Mouse (Mus musculus) lung, adult 2 months (tissue): ENCODE results near the gene Chid1.

Source experiments
- CTCF ChIP-seq: fragments of 200-500 bp; IDR thresholded peaks from 2 replicates; pipeline ENCODE4 v1.5.1; 2011; ENCODE audit warnings: mild to moderate bottlenecking, low read length, control low read depth; ENCODE audit not compliant: insufficient read depth
- POLR2A ChIP-seq: fragments of 200-500 bp; IDR thresholded peaks from 2 replicates; pipeline ENCODE4 v1.6.1; 2011; ENCODE audit warnings: low read depth, mild to moderate bottlenecking, control low read depth, low read length, borderline replicate concordance; ENCODE audit errors: extremely low read depth

GRCm38 (mm10) chr7:141566587-141566986 is 26.9 kb upstream of the Chid1 start:
- TF ChIP-seq POLR2A (no peak), CTCF (no peak)
